Mouse (Mus musculus): ENCODE measurements around the gene Zc3h10. TPM values are rescaled to one million over a fixed set of nuclear protein-coding genes. Genes with fewer than 3 reads are reported as not detected.

The Zc3h10 gene
- polyA plus RNA-seq, 1 experiment from 2014 or later = 12.5 TPM

- 0 out of 2 replicates have a peak, but pooled peaks cover 3% of the 10 kb centered on the region for H3K4me1 ChIP-seq (ENCODE audit: control insufficient read depth, insufficient read depth, low read length)
- 71% methylated on average over 5 of the region's 5 CpGs for WGBS
- DNase-seq (ENCODE audit: low spot score) = no peak
These were observed 45.2 kb downstream of the Zc3h10 start for GRCm38 (mm10) chr10:128502341-128502740.

GRCm38 (mm10) chr10:128499116-128499671 lies 48.4 kb downstream of the Zc3h10 start:
- no peaks in the 10 kb centered on the region for H3K27me3 ChIP-seq (replicated peaks; ENCODE audit: control insufficient read depth, insufficient read depth, low read length)
- peak overlapping the region; percentile 67 for H3K9ac ChIP-seq (ENCODE audit: low read depth, low read length)
- no peaks in the 10 kb centered on the region for H3K36me3 ChIP-seq (ENCODE audit: control insufficient read depth, insufficient read depth, low read length)
- ATAC-seq (ENCODE audit: low read depth) (peak; percentile 19), DNase-seq (ENCODE audit: low spot score) (no peak)
- H3K4me2 ChIP-seq (ENCODE audit: low read depth, low read length) = peak overlapping the region; percentile 62
- 1% methylated on average over 21 of the region's 21 CpGs for WGBS
- H3K4me3 ChIP-seq (ENCODE audit: low read depth, low read length) = peak overlapping the region; percentile 52
- peaks cover 14% of the 10 kb centered on the region for H3K4me1 ChIP-seq (ENCODE audit: control insufficient read depth, insufficient read depth, low read length)
- H3K27ac ChIP-seq (replicated peaks; ENCODE audit: low read depth, low read length) = peak overlapping the region; percentile 87
- no peaks in the 10 kb centered on the region for H3K9me3 ChIP-seq (ENCODE audit: control insufficient read depth, low read length)

More at GRCm38 (mm10) chr10:128502341-128502740, 45.2 kb downstream of the Zc3h10 start:
- no peaks in the 10 kb centered on the region for H3K27me3 ChIP-seq (replicated peaks; ENCODE audit: control insufficient read depth, insufficient read depth, low read length)
- H3K9me3 ChIP-seq (ENCODE audit: control insufficient read depth, low read length) = no peaks in the 10 kb centered on the region
- no peak overlapping the region for H3K4me2 ChIP-seq (ENCODE audit: low read depth, low read length)
- no peak overlapping the region for H3K9ac ChIP-seq (ENCODE audit: low read depth, low read length)
- H3K27ac ChIP-seq (replicated peaks; ENCODE audit: low read depth, low read length) = no peak overlapping the region
- no peak for ATAC-seq (ENCODE audit: low read depth)
- no peak overlapping the region for H3K4me3 ChIP-seq (ENCODE audit: low read depth, low read length)
- H3K36me3 ChIP-seq (ENCODE audit: control insufficient read depth, insufficient read depth, low read length) = no peaks in the 10 kb centered on the region

- peak within 1 kb of the TSS; percentile 87 for H3K27ac ChIP-seq (replicated peaks; ENCODE audit: low read depth, low read length)
These were observed 49.0 kb downstream of the Zc3h10 start, which contains the start of gene Myl6b for GRCm38 (mm10) chr10:128498590-128498989. Gene Myl6b (minus strand): TSS chr10:128498685.

DNA sequence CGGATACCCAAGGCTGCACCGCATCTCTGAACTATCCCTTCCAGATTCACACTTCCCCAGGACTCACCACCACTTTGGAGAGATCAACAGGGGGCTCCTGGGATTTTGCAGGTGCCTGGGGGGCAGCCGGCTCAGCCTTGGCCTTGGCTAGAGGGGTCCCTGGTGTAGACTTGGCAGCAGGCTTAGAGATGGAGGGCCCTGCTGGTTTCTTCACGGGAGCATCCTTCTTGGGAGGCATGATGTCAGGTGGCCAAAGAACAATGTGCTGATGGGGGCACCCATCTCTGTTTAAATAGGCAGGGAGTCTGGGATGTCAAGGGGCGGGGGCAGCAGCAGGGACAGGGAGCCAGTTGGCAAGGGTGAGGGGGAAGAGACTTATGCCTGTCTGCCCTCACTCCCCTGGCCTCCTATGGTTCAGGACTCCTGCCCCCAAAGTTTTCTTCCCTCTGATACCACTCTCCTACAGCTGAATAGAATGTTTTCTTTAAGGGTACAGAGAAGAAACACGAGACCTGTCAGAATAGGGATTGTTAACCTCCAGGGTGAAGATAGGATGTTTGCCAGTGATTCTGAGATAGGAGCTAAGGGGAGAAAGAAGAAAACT lies 50.3 kb downstream of the Zc3h10 start:
- Histone ChIP-seq H3K27me3 (replicated peaks; ENCODE audit: control insufficient read depth, insufficient read depth, low read length) (no peaks in the 10 kb centered on the region), H3K4me1 (ENCODE audit: control insufficient read depth, insufficient read depth, low read length) (peaks cover 15% of the 10 kb centered on the region), H3K4me2 (ENCODE audit: low read depth, low read length) (peak overlapping the region; percentile 9; the same call in 1 of the 2 replicates), H3K36me3 (ENCODE audit: control insufficient read depth, insufficient read depth, low read length) (no peaks in the 10 kb centered on the region), H3K27ac (replicated peaks; ENCODE audit: low read depth, low read length) (no peak overlapping the region; the same call in 1 of the 2 replicates), H3K9ac (ENCODE audit: low read depth, low read length) (no peak overlapping the region), H3K9me3 (ENCODE audit: control insufficient read depth, low read length) (no peaks in the 10 kb centered on the region), H3K4me3 (ENCODE audit: low read depth, low read length) (no peak overlapping the region)
- ATAC-seq (ENCODE audit: low read depth) = no peak
- 38% methylated on average over 6 of the region's 6 CpGs for WGBS
- no peak for DNase-seq (ENCODE audit: low spot score)

More at GRCm38 (mm10) chr10:128498590-128498989, 49.0 kb downstream of the Zc3h10 start, which contains the start of gene Myl6b:
- no peaks in the 10 kb centered on the region for H3K27me3 ChIP-seq (replicated peaks; ENCODE audit: control insufficient read depth, insufficient read depth, low read length)
- H3K4me3 ChIP-seq (ENCODE audit: low read depth, low read length) = peak within 1 kb of the TSS; percentile 52
- H3K36me3 ChIP-seq (ENCODE audit: control insufficient read depth, insufficient read depth, low read length) = no peaks in the 10 kb centered on the region
- peaks cover 14% of the 10 kb centered on the region for H3K4me1 ChIP-seq (ENCODE audit: control insufficient read depth, insufficient read depth, low read length)
- H3K4me2 ChIP-seq (ENCODE audit: low read depth, low read length) = peak within 1 kb of the TSS; percentile 62
- DNase-seq (ENCODE audit: low spot score) (peak; percentile 98), ATAC-seq (ENCODE audit: low read depth) (peak; percentile 82)
- WGBS = 1% methylated on average over 22 of the region's 27 CpGs
- H3K9me3 ChIP-seq (ENCODE audit: control insufficient read depth, low read length) = no peaks in the 10 kb centered on the region
- peak within 1 kb of the TSS; percentile 67 for H3K9ac ChIP-seq (ENCODE audit: low read depth, low read length)

DNA sequence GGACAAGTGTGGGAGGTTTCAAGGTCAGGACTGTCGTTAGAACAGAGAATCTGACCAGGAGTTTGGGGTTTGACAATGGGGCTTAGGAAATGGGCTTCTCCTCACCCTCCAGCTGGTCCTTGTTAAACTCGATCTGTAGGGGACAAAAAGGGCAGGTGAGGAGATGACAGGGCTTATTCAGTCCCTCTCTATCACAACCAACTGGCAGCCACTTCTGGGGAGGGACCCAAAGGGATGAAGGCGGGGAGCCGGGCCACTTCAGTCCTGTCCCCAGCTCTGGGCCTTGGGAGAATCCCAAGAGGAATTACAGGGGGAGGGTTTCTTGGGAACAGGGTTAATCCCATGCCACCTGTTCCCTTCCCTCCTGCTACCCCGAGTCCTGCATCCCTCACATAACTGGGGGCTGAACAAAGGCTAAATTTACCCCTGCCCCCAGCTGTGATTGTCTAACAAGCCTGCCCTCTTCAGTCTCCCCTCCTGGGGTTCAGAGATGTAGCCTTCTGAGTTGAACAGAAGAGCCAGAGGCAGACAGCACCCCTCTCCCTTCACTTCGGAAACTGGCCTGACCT lies 51.0 kb downstream of the Zc3h10 start:
- ATAC-seq (ENCODE audit: low read depth) (no peak), DNase-seq (ENCODE audit: low spot score) (peak; percentile 61)
- no peak overlapping the region for H3K9ac ChIP-seq (ENCODE audit: low read depth, low read length)
- WGBS = 24% methylated on average over 4 of the region's 6 CpGs
- H3K4me1 ChIP-seq (ENCODE audit: control insufficient read depth, insufficient read depth, low read length) = peaks cover 20% of the 10 kb centered on the region
- H3K4me3 ChIP-seq (ENCODE audit: low read depth, low read length) = no peak overlapping the region
- no peaks in the 10 kb centered on the region for H3K9me3 ChIP-seq (ENCODE audit: control insufficient read depth, low read length)
- no peak overlapping the region; the same call in 1 of the 2 replicates for H3K27ac ChIP-seq (replicated peaks; ENCODE audit: low read depth, low read length)
- H3K27me3 ChIP-seq (replicated peaks; ENCODE audit: control insufficient read depth, insufficient read depth, low read length) = no peaks in the 10 kb centered on the region
- H3K36me3 ChIP-seq (ENCODE audit: control insufficient read depth, insufficient read depth, low read length) = peaks cover 3% of the 10 kb centered on the region
- 0 out of 2 replicates have a peak overlapping the region, but pooled peaks have one; percentile 0 for H3K4me2 ChIP-seq (ENCODE audit: low read depth, low read length)

DNA sequence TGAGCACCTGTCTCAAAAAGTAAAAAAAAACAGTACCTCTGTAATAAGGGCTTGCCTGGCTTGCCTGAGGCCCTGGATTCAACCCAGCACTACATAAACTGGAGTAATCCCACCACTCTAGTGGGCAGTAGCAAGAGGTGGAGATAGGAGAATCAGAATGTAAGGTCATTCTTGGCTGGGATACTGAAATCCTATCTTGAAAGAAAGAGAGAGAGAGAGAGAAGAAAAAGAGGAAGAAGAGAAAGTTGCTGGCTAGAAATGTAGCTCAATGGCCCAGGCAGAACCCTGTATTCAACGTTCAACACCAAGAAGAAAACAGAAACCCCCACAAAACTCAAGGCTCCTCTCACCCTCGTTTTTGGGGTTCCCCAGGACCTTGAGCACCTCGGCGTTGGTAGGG lies 51.7 kb downstream of the Zc3h10 start:
- H3K4me2 ChIP-seq (ENCODE audit: low read depth, low read length) = no peak overlapping the region
- peak overlapping the region; percentile 28; the same call in 1 of the 2 replicates for H3K27ac ChIP-seq (replicated peaks; ENCODE audit: low read depth, low read length)
- peaks cover 26% of the 10 kb centered on the region for H3K4me1 ChIP-seq (ENCODE audit: control insufficient read depth, insufficient read depth, low read length)
- no peak overlapping the region for H3K9ac ChIP-seq (ENCODE audit: low read depth, low read length)
- ATAC-seq (ENCODE audit: low read depth) = no peak
- WGBS = 67% methylated on average over 4 of the region's 4 CpGs
- no peaks in the 10 kb centered on the region for H3K27me3 ChIP-seq (replicated peaks; ENCODE audit: control insufficient read depth, insufficient read depth, low read length)
- H3K36me3 ChIP-seq (ENCODE audit: control insufficient read depth, insufficient read depth, low read length) = peaks cover 10% of the 10 kb centered on the region
- no peak overlapping the region for H3K4me3 ChIP-seq (ENCODE audit: low read depth, low read length)
- no peaks in the 10 kb centered on the region for H3K9me3 ChIP-seq (ENCODE audit: control insufficient read depth, low read length)
- DNase-seq (ENCODE audit: low spot score) = no peak

DNA sequence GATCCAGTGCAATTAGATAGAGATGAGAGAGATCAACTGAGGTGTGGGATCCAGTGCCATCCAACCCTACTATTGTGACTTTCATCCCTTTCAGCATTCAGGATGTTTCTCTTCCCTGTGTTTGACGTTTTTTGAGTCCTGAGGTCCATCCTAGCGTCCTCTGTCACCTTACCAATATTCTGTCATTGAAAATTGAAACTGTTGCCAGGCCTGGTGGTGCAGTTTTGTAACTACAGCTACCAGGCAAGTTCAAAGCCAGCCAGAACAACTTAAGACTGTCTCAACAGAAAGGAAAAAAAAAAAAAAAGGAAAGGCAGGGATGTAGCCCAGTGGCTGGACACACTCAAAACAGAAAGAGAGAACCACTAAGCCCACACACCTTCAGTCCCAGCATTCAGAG lies 52.3 kb downstream of the Zc3h10 start:
- Histone ChIP-seq H3K27ac (replicated peaks; ENCODE audit: low read depth, low read length) (no peak overlapping the region), H3K4me2 (ENCODE audit: low read depth, low read length) (peak overlapping the region; percentile 90), H3K9ac (ENCODE audit: low read depth, low read length) (peak overlapping the region; percentile 84), H3K9me3 (ENCODE audit: control insufficient read depth, low read length) (no peaks in the 10 kb centered on the region), H3K4me1 (ENCODE audit: control insufficient read depth, insufficient read depth, low read length) (peaks cover 26% of the 10 kb centered on the region), H3K4me3 (ENCODE audit: low read depth, low read length) (peak overlapping the region; percentile 76), H3K27me3 (replicated peaks; ENCODE audit: control insufficient read depth, insufficient read depth, low read length) (no peaks in the 10 kb centered on the region), H3K36me3 (ENCODE audit: control insufficient read depth, insufficient read depth, low read length) (peaks cover 16% of the 10 kb centered on the region)
- WGBS = 81% methylated on average over 2 of the region's 2 CpGs
- ATAC-seq (ENCODE audit: low read depth) (no peak), DNase-seq (ENCODE audit: low spot score) (no peak)

DNA sequence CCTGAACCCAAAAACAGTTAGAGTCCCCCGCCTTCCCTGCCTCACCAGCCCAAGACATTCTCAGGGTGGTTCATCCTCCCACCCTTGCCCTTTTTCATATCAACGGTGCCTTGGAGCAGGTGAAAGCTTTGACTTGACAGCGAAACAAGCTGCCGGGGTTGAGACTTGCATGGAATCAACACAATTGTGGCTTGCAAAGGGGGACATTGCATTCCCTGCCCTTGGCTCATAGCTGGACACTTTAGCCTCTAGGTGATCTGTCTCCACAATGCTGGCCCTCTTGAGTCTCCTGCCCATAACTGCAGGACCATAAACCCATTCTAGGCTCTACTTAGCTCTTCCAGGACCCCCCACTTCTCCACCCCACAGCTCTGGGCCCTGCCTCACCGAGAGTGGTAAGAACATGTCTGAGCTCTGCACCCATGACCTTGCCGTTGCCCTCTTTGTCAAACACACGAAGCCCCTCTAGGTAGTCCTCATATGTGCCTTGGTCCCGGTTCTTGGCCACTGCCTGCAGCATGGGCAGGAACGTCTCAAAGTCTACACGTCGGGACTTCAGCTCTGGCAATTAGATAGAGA lies 52.8 kb downstream of the Zc3h10 start:
- Histone ChIP-seq H3K4me3 (ENCODE audit: low read depth, low read length) (peak overlapping the region; percentile 76), H3K27me3 (replicated peaks; ENCODE audit: control insufficient read depth, insufficient read depth, low read length) (no peaks in the 10 kb centered on the region), H3K9me3 (ENCODE audit: control insufficient read depth, low read length) (no peaks in the 10 kb centered on the region), H3K27ac (replicated peaks; ENCODE audit: low read depth, low read length) (peak overlapping the region; percentile 99), H3K4me2 (ENCODE audit: low read depth, low read length) (peak overlapping the region; percentile 90), H3K9ac (ENCODE audit: low read depth, low read length) (peak overlapping the region; percentile 84), H3K36me3 (ENCODE audit: control insufficient read depth, insufficient read depth, low read length) (peaks cover 21% of the 10 kb centered on the region), H3K4me1 (ENCODE audit: control insufficient read depth, insufficient read depth, low read length) (peaks cover 26% of the 10 kb centered on the region)
- DNase-seq (ENCODE audit: low spot score) (no peak), ATAC-seq (ENCODE audit: low read depth) (no peak)
- 53% methylated on average over 11 of the region's 11 CpGs for WGBS
